Mouse (Mus musculus) E14TG2a.4 (cell line): ENCODE data around the gene Tmppe.

ENCODE experiments used
- CTCF ChIP-seq: conservative IDR thresholded peaks from 2 replicates; pipeline ENCODE4 v1.5.1; 2014; ENCODE audit warnings: low read length
- NANOG ChIP-seq: IDR thresholded peaks from 2 replicates; pipeline ENCODE4 v1.6.1; 2014; ENCODE audit warnings: borderline replicate concordance, low read length, mixed read lengths
- POU5F1 ChIP-seq: IDR thresholded peaks from 2 replicates; pipeline ENCODE4 v1.6.1; 2014; ENCODE audit warnings: low read length, borderline replicate concordance

DNA sequence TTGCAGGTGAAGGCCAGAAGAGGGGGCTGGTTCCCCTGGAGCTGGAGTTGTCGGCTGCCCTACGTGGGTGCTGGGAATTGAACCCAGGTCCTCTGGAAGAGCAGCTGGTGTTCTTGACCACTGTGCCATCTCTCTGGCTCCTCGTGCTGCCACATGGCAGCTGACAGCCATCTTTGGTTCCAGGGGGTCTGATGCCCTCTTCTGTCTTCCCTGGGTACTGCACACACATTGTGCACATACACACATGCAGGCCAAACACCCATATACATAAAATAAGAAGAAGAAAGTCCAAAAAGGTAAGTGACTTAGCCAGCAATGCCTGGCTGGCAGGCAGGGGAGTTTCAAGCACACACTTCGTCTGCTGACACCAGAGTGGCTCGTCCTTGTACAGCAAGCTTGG, 24.7 kb downstream of the Tmppe start:
- TF ChIP-seq CTCF (peak; percentile 53), POU5F1 (no peak), NANOG (no peak)
